Mouse (Mus musculus) MEL (cell line): Measurements from ENCODE around the gene Prkar2a.

Experiments
- BHLHE40 ChIP-seq: IDR thresholded peaks from 2 replicates; pipeline ENCODE4 v1.6.1; 2012; ENCODE audit warnings: low read depth, mild to moderate bottlenecking, inconsistent platforms, low read length, improper control_type of control experiment, borderline replicate concordance
- CTCF ChIP-seq, 3 experiments: IDR thresholded peaks in 2 of 3; conservative IDR thresholded peaks in 1 of 3; 2 replicates each; pipeline ENCODE4 v1.5.1; 2011 to 2012; ENCODE audit warnings: low read length in 3 of 3, low read depth in 2 of 3, mild to moderate bottlenecking in 2 of 3, improper control_type of control experiment in 1 of 3, inconsistent platforms in 1 of 3, mixed read lengths in 1 of 3, moderate library complexity in 1 of 3; ENCODE audit not compliant: control insufficient read depth in 1 of 3, insufficient read depth in 1 of 3, poor library complexity in 1 of 3, severe bottlenecking in 1 of 3
- EP300 ChIP-seq, 2 experiments: IDR thresholded peaks; 2 replicates each; pipeline ENCODE4 v1.6.1; 2011; ENCODE audit warnings: improper control_type of control experiment in 2 of 2, low read length in 2 of 2, low read depth in 1 of 2, mild to moderate bottlenecking in 1 of 2
- GABPA ChIP-seq: IDR thresholded peaks from 2 replicates; pipeline ENCODE4 v1.6.1; 2012; ENCODE audit warnings: low read depth, mild to moderate bottlenecking, inconsistent platforms, low read length, improper control_type of control experiment, moderate library complexity
- JUND ChIP-seq: IDR thresholded peaks from 2 replicates; pipeline ENCODE4 v1.6.1; 2011; ENCODE audit warnings: low read depth, mild to moderate bottlenecking, improper control_type of control experiment, low read length
- MAFK ChIP-seq: IDR thresholded peaks from 2 replicates; pipeline ENCODE4 v1.6.1; 2011; ENCODE audit warnings: low read depth, mild to moderate bottlenecking, low read length, improper control_type of control experiment, borderline replicate concordance
- POLR2A ChIP-seq, 2 experiments: IDR thresholded peaks; 2 replicates each; pipeline ENCODE4 v1.6.1; 2011 to 2012; ENCODE audit warnings: low read length in 2 of 2, mild to moderate bottlenecking in 2 of 2, control low read depth in 1 of 2, improper control_type of control experiment in 1 of 2, low read depth in 1 of 2, moderate library complexity in 1 of 2; ENCODE audit not compliant: control insufficient read depth in 1 of 2, insufficient read depth in 1 of 2, poor library complexity in 1 of 2
- TCF12 ChIP-seq: IDR thresholded peaks from 2 replicates; pipeline ENCODE4 v1.6.1; 2014; ENCODE audit warnings: low read depth, mild to moderate bottlenecking, inconsistent platforms, low read length, improper control_type of control experiment, moderate library complexity
- USF2 ChIP-seq, 2 experiments: IDR thresholded peaks; 2 replicates each; pipeline ENCODE4 v1.6.1; 2011 to 2012; ENCODE audit warnings: improper control_type of control experiment in 2 of 2, low read length in 2 of 2, borderline replicate concordance in 1 of 2, inconsistent platforms in 1 of 2, low read depth in 1 of 2, mild to moderate bottlenecking in 1 of 2; ENCODE audit not compliant: insufficient read depth in 1 of 2

DNA sequence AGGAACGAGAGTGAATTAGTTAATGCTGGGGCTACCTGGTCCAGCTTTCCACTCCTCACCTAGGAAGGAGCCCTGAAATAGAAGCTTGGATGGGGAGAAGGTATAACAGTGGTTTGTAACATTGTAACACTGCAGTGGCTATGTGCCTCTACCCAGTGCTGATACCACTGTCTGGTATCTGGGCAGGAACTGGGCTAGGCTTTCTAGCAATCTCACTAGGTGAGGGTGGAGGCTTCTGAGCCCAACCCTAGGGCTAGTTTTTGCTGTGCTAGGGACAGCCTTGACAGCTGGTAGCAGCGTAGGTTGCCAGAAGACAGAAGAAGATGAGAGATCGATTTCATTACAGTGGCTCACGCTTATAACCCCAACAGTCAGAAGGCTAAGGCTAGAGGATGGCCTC lies 87.5 kb downstream of the Prkar2a start:
- TF ChIP-seq POLR2A (IDR thresholded peaks at IDR 0.05; ENCODE audit: control insufficient read depth in 1 of 2, insufficient read depth in 1 of 2, low read depth in 1 of 2, low read length in 2 of 2, poor library complexity in 1 of 2) (no peak), CTCF (IDR thresholded peaks at IDR 0.05 in 2 of 3, conservative IDR thresholded peaks at IDR 0.05 in 1 of 3; ENCODE audit: control insufficient read depth in 1 of 3, insufficient read depth in 1 of 3, low read depth in 2 of 3, low read length in 3 of 3, poor library complexity in 1 of 3, severe bottlenecking in 1 of 3) (no peak), USF2 (IDR thresholded peaks at IDR 0.05; ENCODE audit: borderline replicate concordance in 1 of 2, insufficient read depth in 1 of 2, low read depth in 1 of 2, low read length in 2 of 2) (no peak), GABPA (no peak), TCF12 (no peak), MAFK (no peak), JUND (no peak), BHLHE40 (no peak), EP300 (IDR thresholded peaks at IDR 0.05; ENCODE audit: low read depth in 1 of 2, low read length in 2 of 2) (no peak)
